Mouse (Mus musculus): ENCODE data around the gene Gm15517. TPM values are rescaled to one million over a fixed set of nuclear protein-coding genes. Genes with fewer than 3 reads are reported as not detected.
"Not testable (repeated sequence)": the region's sequence is repeated elsewhere in the genome, so short reads cannot be mapped to it uniquely, and the experiment has no call there.

Gm15517 gene
- polyA plus RNA-seq, 1 experiment from 2014 or later, result 2.3 TPM

DNA sequence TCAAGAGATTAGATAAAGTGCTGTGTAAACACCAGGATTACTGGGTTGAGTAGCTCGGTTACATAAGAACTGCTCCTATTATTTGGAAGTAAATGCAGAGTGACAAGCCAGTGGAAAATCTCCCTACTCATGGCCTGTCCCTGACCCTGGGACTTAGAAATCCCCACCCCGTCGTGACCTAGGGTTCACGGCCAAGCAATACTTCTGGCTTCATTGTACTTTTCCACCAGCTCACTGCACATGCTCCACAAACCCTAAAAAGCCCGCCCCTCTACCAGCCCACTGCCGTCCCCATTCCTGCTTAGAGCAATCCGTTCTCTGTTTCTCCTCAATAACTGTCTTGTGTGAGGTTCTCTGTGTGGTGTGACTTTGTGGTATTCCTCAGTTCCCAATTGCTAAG, 26.5 kb downstream of the Gm15517 start:
- Histone ChIP-seq H3K9ac (replicated peaks; ENCODE audit: low read length) (no peak overlapping the region), H3K4me3 (ENCODE audit: low read depth, low read length) (no peak overlapping the region), H3K4me1 (ENCODE audit: control insufficient read depth, insufficient read depth, low read length) (no peaks in the 10 kb centered on the region), H3K27ac (replicated peaks; ENCODE audit: low read depth, low read length) (no peak overlapping the region), H3K36me3 (replicated peaks; ENCODE audit: control insufficient read depth, insufficient read depth, low read depth, low read length) (no peaks in the 10 kb centered on the region), H3K27me3 (ENCODE audit: control insufficient read depth, insufficient read depth, low read length) (no peaks in the 10 kb centered on the region), H3K9me3 (replicated peaks; ENCODE audit: control insufficient read depth, low read length) (no peaks in the 10 kb centered on the region), H3K4me2 (ENCODE audit: low read depth, low read length) (no peak overlapping the region)
- DNase-seq (ENCODE audit: low spot score) (no peak), ATAC-seq (replicated peaks; ENCODE audit: insufficient number of reproducible peaks, low FRiP score, low TSS enrichment, low read depth) (no peak)
- WGBS, result 72% methylated on average over 7 of the region's 7 CpGs

DNA sequence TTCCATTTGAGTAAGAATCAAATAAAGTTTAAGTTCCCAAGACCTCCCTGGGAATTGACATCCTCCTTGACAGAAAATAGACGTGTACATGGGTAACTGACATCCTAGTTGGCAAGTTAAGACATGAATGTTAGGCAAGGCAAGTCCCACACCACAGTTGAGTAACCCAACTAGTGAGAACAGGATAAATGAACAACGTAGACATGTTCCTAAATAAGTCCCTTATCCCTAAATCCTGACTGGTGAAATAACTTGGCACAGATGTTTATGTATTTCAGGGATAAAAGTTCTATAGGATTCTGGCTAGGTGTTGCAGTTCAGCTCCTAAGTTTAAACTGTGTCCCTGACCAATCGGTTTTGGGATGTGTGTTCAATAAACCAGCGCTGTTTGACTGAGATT, 29.7 kb downstream of the Gm15517 start:
- DNase-seq (ENCODE audit: low spot score) (no peak), ATAC-seq (replicated peaks; ENCODE audit: insufficient number of reproducible peaks, low FRiP score, low TSS enrichment, low read depth) (no peak)
- Histone ChIP-seq H3K4me3 (ENCODE audit: low read depth, low read length) (no peak overlapping the region), H3K9me3 (replicated peaks; ENCODE audit: control insufficient read depth, low read length) (no peaks in the 10 kb centered on the region), H3K27me3 (ENCODE audit: control insufficient read depth, insufficient read depth, low read length) (no peaks in the 10 kb centered on the region), H3K9ac (replicated peaks; ENCODE audit: low read length) (no peak overlapping the region), H3K4me2 (ENCODE audit: low read depth, low read length) (no peak overlapping the region), H3K27ac (replicated peaks; ENCODE audit: low read depth, low read length) (no peak overlapping the region), H3K4me1 (ENCODE audit: control insufficient read depth, insufficient read depth, low read length) (no peaks in the 10 kb centered on the region), H3K36me3 (replicated peaks; ENCODE audit: control insufficient read depth, insufficient read depth, low read depth, low read length) (no peaks in the 10 kb centered on the region)
- 76% methylated on average over 4 of the region's 4 CpGs for WGBS

DNA sequence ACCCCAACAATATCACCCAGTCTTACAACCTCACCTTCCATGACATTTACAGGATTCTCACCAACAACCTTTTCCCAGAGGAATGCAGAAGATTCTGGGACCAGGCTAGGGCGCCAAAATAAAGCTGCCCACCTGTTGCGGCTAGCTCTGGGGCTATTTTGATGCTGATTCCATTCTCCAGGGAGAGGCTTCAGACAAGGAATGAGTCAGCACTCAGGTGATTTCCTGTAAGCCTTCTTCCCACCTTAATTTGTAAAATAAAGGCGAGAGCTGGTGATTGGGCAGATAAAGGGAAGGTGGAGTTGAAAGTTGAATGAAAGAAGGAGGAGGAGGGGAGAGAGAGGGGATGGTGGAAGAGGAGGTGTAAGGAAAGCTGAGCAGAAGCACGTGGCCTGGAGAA, 30.2 kb downstream of the Gm15517 start:
- no peak for ATAC-seq (replicated peaks; ENCODE audit: insufficient number of reproducible peaks, low FRiP score, low TSS enrichment, low read depth)
- no peak overlapping the region for H3K27ac ChIP-seq (replicated peaks; ENCODE audit: low read depth, low read length)
- DNase-seq (ENCODE audit: low spot score), result no peak
- H3K9ac ChIP-seq (replicated peaks; ENCODE audit: low read length), result no peak overlapping the region
- H3K4me3 ChIP-seq (ENCODE audit: low read depth, low read length), result no peak overlapping the region
- H3K4me1 ChIP-seq (ENCODE audit: control insufficient read depth, insufficient read depth, low read length), result no peaks in the 10 kb centered on the region
- H3K36me3 ChIP-seq (replicated peaks; ENCODE audit: control insufficient read depth, insufficient read depth, low read depth, low read length), result no peaks in the 10 kb centered on the region
- no peaks in the 10 kb centered on the region for H3K9me3 ChIP-seq (replicated peaks; ENCODE audit: control insufficient read depth, low read length)
- 49% methylated on average over 4 of the region's 4 CpGs for WGBS
- H3K4me2 ChIP-seq (ENCODE audit: low read depth, low read length), result no peak overlapping the region
- H3K27me3 ChIP-seq (ENCODE audit: control insufficient read depth, insufficient read depth, low read length), result no peaks in the 10 kb centered on the region

DNA sequence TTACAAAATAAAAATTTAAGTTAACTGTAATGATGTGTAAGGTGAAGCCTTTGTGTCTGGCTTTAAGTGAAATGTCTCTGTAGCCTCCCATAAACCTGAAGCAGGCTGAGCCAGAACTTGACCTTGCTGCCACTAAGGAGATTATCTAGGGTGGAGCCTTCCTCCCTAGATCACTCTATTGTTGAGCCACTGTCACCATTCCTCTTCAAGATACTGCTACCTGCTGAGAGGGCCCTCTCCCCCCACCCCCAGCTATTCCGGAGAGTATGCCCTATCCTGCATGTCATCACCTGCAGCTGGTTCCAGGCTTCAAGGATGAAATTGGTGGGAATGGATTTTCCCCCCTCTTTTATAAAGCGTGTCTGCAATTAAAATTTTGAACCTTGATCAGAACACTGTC, 36.3 kb downstream of the Gm15517 start:
- H3K4me2 ChIP-seq (ENCODE audit: low read depth, low read length); H3K36me3 ChIP-seq (replicated peaks; ENCODE audit: control insufficient read depth, insufficient read depth, low read depth, low read length); H3K4me1 ChIP-seq (ENCODE audit: control insufficient read depth, insufficient read depth, low read length); H3K4me3 ChIP-seq (ENCODE audit: low read depth, low read length); DNase-seq (ENCODE audit: low spot score); ATAC-seq (replicated peaks; ENCODE audit: insufficient number of reproducible peaks, low FRiP score, low TSS enrichment, low read depth); H3K27me3 ChIP-seq (ENCODE audit: control insufficient read depth, insufficient read depth, low read length); H3K9ac ChIP-seq (replicated peaks; ENCODE audit: low read length); H3K9me3 ChIP-seq (replicated peaks; ENCODE audit: control insufficient read depth, low read length); H3K27ac ChIP-seq (replicated peaks; ENCODE audit: low read depth, low read length): not testable (repeated sequence)
- WGBS, result 73% methylated on average over 2 of the region's 2 CpGs

DNA sequence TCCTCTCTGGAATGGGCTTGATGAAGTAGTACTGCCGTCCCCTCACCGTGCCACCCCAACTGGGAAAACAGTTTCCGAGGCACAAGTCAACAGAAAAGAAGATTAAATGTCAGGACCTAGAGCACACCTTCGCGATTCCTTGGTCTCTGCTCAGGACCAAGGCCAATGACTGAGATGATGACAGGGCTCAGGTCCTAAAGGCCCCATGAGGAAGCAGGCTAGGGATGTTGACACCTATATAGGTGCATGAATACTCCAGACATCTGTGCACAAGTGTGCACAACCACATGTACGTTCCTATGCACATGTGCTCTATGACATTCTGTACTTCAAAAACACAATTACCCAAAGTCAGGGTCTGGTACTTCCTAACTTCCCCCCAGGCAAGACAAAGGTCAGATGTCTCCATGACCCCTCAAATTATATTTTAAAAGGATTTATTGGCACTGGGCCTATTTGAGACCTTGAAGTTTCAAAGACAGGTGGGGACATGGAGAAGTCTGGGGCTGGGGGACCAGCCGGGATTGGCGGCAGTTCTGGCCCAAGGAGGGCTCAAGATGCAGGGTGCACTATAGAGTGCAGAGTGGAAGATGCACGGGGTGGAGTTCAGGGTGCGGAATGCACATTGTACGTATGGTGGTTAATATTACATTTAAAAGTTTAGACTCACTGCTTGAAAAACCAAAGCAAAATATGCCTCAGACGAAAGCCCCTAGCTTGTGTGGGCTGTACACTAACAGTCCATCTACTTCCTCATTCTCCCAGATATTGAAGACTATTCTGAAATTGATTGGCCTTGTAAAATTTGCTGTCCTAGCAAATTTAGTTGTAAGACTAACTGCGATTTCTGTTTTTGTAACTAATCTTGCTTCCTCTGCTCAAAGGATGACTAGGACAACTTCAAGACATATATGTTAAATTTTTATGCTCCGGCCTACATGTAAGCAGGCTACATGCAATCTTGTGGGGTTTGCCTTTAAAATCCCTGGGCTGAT, 42.4 kb downstream of the Gm15517 start:
- no peak for ATAC-seq (replicated peaks; ENCODE audit: insufficient number of reproducible peaks, low FRiP score, low TSS enrichment, low read depth)
- H3K4me3 ChIP-seq (ENCODE audit: low read depth, low read length), result peak overlapping the region; percentile 70
- no peaks in the 10 kb centered on the region for H3K36me3 ChIP-seq (replicated peaks; ENCODE audit: control insufficient read depth, insufficient read depth, low read depth, low read length)
- peak overlapping the region; percentile 96 for H3K9ac ChIP-seq (replicated peaks; ENCODE audit: low read length)
- peak overlapping the region; percentile 77 for H3K4me2 ChIP-seq (ENCODE audit: low read depth, low read length)
- 82% methylated on average over 14 of the region's 14 CpGs for WGBS
- no peaks in the 10 kb centered on the region for H3K4me1 ChIP-seq (ENCODE audit: control insufficient read depth, insufficient read depth, low read length)
- no peaks in the 10 kb centered on the region for H3K27me3 ChIP-seq (ENCODE audit: control insufficient read depth, insufficient read depth, low read length)
- H3K9me3 ChIP-seq (replicated peaks; ENCODE audit: control insufficient read depth, low read length), result no peaks in the 10 kb centered on the region
- peak overlapping the region; percentile 92 for H3K27ac ChIP-seq (replicated peaks; ENCODE audit: low read depth, low read length)
- no peak for DNase-seq (ENCODE audit: low spot score)

DNA sequence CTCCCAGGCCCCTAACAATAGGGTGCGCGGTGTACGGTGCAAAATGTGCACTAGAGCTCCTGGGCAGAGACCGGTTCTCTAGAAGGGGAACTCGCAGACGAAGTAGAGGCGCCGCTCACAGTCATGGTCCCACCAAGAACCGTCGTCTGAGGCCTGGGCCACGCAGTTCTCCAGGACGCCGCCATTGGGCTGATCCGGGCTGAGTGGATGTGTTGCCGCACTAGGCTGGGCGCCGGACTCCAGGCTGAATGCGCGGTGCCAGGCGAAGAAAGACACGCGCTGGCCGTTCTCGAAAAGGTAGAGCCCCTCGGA, 43.2 kb downstream of the Gm15517 start:
- peak overlapping the region; percentile 92 for H3K27ac ChIP-seq (replicated peaks; ENCODE audit: low read depth, low read length)
- H3K4me3 ChIP-seq (ENCODE audit: low read depth, low read length), result peak overlapping the region; percentile 70
- H3K36me3 ChIP-seq (replicated peaks; ENCODE audit: control insufficient read depth, insufficient read depth, low read depth, low read length), result no peaks in the 10 kb centered on the region
- H3K4me1 ChIP-seq (ENCODE audit: control insufficient read depth, insufficient read depth, low read length), result no peaks in the 10 kb centered on the region
- peak overlapping the region; percentile 77 for H3K4me2 ChIP-seq (ENCODE audit: low read depth, low read length)
- DNase-seq (ENCODE audit: low spot score) (no peak), ATAC-seq (replicated peaks; ENCODE audit: insufficient number of reproducible peaks, low FRiP score, low TSS enrichment, low read depth) (peak; percentile 33; the same call in 1 of the 2 replicates)
- WGBS, result 0% methylated on average over 25 of the region's 25 CpGs
- H3K27me3 ChIP-seq (ENCODE audit: control insufficient read depth, insufficient read depth, low read length), result peaks cover 7% of the 10 kb centered on the region
- peak overlapping the region; percentile 96 for H3K9ac ChIP-seq (replicated peaks; ENCODE audit: low read length)
- H3K9me3 ChIP-seq (replicated peaks; ENCODE audit: control insufficient read depth, low read length), result no peaks in the 10 kb centered on the region

DNA sequence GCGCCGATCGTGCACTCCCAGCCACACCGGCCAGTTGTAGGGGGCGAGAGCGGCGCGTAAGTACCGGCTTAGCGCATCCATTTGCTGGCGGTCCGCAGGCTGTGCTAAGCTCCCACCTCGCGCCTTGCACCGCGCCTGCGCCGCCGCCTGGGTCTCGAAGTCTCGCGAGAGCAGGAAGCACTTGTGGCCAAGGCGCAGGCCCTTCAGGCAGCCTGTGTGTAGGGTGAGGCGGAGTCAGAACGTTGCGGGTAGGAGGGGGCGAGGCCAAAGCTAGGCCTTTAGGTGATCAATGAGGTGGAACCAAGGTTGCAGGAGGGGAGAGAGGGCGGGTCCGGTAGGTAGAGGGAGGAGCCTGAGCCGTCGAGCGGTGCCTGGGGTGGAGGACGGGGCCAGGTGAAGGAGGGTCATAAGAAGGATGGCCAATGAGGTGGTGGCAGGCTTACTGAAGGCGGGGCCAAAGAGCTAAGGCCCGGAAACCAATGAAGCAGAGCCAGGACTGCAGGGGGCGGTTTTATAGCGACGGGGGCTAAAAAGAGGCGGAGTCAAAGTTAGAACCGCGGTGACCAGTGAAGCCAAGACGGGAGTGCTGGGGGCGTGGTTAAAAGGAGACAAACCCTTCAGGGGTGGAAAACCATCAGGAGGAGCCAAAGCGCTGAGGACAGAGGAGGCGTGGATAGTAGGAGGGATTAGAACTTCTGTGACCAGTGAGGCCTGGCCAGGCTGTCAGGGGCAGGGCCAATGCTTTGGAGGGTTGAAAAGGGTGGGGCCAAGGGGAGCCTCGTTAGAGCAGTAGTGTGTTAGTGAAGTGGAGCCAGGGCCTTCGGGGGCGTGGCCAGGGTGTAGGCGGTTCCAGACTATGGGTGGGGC, 43.8 kb downstream of the Gm15517 start:
- Histone ChIP-seq H3K27ac (replicated peaks; ENCODE audit: low read depth, low read length) (peak overlapping the region; percentile 92), H3K4me3 (ENCODE audit: low read depth, low read length) (peak overlapping the region; percentile 70), H3K4me1 (ENCODE audit: control insufficient read depth, insufficient read depth, low read length) (no peaks in the 10 kb centered on the region), H3K4me2 (ENCODE audit: low read depth, low read length) (peak overlapping the region; percentile 77), H3K9ac (replicated peaks; ENCODE audit: low read length) (peak overlapping the region; percentile 96), H3K36me3 (replicated peaks; ENCODE audit: control insufficient read depth, insufficient read depth, low read depth, low read length) (no peaks in the 10 kb centered on the region), H3K9me3 (replicated peaks; ENCODE audit: control insufficient read depth, low read length) (no peaks in the 10 kb centered on the region), H3K27me3 (ENCODE audit: control insufficient read depth, insufficient read depth, low read length) (peaks cover 8% of the 10 kb centered on the region)
- WGBS, result under 1% methylated on average over 49 of the region's 49 CpGs
- ATAC-seq (replicated peaks; ENCODE audit: insufficient number of reproducible peaks, low FRiP score, low TSS enrichment, low read depth) (peak; percentile 94), DNase-seq (ENCODE audit: low spot score) (peak; percentile 98)

Data from embryonic facial prominence, embryonic 11.5 days (tissue).